Mouse (Mus musculus) common myeloid progenitor, adult 5-6 weeks (primary cell): Measurements from ENCODE around the gene Aadacl3. TPM values are rescaled to one million over a fixed set of nuclear protein-coding genes. Genes with fewer than 3 reads are reported as not detected.
A peak's percentile ranks its signal among the peaks of the same experiment; 100 is the strongest.

Experiments used
- ATAC-seq: replicated peaks from 2 replicates; pipeline ENCODE4 v1.8.0; 2016; ENCODE audit warnings: low read depth, mild to moderate bottlenecking, moderate TSS enrichment, inconsistent platforms; ENCODE audit not compliant: poor library complexity, severe bottlenecking
- total RNA-seq: library from RNA; stranded (forward); fragments of 200-1000, 187-1606 nt; gene quantifications from 2 replicates; pipeline ENCODE4 v1.2.3, GENCODE M21; 2017

The Aadacl3 gene
- total RNA-seq = not detected in 2 replicates

GRCm38 (mm10) chr4:144463656-144464055 lies at the start of gene Aadacl3:
Gene Aadacl3, minus strand, starts transcription at chr4:144463756.
- no peak for ATAC-seq

DNA sequence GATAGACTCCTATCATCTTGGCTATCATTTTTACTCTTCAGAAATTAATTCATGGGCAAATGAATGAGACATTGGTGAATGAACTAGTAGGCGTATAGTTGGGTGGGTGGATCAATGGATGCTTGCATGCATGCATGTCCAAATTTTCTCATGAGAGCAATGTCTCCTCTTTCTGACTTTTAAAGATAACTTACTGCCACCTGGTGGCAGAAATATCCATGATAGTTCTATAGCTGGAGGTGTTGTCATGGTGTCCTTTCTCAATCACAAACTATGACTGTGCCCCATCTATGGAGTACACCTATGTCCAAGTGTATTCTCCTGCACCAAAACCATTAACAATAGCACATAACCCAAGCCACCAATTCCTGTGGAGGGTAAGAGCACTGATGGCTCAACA lies 43.0 kb upstream of the Aadacl3 start:
- ATAC-seq = 0 out of 2 replicates have a peak, but pooled peaks have one; percentile 42

- no peak for ATAC-seq
Measured at GRCm38 (mm10) chr4:144493331-144493730, 29.8 kb upstream of the Aadacl3 start.

GRCm38 (mm10) chr4:144468091-144468490 lies 4.5 kb upstream of the Aadacl3 start:
- no peak for ATAC-seq

DNA sequence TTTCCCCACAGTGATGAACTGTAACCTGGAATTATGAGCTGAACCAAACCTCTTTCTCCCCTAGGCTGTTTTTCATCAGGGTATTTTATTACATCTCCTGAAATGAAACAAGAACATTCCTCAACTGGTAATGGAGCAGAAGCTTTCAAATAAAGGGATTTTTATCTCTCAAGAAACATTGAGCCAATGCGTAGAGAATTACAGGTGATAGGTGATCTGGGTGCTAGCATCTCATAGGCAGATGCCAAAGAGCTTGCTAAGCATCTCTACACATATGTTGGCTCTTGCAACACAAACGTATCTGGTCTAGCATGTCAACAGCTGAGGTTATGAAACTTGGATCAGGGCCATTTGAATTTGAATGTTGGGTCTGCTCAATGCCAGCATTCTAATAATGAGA lies 1.6 kb upstream of the Aadacl3 start:
- no peak for ATAC-seq

DNA sequence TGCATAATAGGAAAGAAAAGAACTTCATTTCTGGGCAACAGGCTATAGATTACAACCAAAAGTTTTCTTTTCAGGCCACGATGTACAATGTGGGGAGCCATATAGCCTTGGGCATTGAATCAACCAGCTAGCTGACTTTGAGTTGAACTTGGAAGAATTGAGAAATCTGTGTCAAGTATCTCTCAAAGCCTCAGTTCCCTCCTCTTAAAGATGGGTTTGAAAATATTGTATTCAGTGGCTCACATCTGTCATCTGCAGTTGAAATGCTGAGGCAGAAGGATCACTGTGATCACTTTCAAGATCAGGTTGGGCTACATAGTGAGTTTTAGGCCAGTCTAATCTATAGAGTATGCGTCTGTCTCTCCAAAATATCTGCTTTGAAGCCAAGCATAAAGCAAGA lies 10.3 kb downstream of the Aadacl3 start, which contains the start of gene Gm9944:
Gene Gm9944 (minus strand): TSS at position 101 of the 400 bp plus-strand sequence.
- no peak for ATAC-seq

DNA sequence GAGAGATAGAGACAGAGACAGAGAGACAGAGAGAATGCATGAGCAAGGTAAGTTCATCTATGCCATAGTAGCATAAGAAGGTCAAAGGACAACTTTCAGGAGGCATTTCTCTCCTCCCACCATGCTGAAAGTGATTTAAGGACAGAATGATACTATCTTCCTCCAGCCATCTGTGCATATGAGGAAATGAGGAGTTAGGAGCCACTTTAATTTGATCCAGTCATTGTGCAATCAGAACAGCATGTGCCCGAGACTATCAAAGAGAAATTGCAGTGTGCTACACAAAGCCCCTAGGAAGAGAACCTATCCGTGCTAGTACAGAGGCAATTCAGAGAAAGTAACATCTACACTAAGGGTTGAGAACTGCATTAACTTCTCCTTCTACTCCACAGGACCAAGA lies 15.0 kb downstream of the Aadacl3 start:
- peak; percentile 71 for ATAC-seq

GRCm38 (mm10) chr4:144441582-144441981 lies 22.0 kb downstream of the Aadacl3 start:
- ATAC-seq = no peak

- ATAC-seq = no peak
Measured at GRCm38 (mm10) chr4:144441095-144441494, 22.5 kb downstream of the Aadacl3 start.

DNA sequence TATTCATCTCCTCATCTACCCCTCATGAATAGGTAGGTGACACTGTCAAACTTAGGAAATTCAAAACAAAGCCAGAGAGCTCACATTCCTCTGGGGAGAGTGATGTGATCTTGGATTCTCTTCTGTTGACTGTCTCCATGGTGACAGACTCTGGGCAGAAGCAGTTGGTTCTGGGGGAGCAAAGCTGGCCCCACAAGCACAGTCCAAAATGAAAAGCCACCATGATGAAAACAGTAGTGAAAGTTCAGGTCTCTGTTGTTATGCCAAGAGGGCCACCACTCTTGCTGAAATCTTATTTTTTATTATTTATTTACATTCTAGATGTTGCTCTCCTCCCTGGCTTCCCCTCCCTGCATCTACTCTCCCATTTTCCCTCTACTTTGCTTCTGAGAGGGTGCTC lies 24.9 kb downstream of the Aadacl3 start, which contains the start of gene 1700012P22Rik:
Gene 1700012P22Rik (minus strand): TSS at position 101 of the 400 bp plus-strand sequence.
- no peak for ATAC-seq

DNA sequence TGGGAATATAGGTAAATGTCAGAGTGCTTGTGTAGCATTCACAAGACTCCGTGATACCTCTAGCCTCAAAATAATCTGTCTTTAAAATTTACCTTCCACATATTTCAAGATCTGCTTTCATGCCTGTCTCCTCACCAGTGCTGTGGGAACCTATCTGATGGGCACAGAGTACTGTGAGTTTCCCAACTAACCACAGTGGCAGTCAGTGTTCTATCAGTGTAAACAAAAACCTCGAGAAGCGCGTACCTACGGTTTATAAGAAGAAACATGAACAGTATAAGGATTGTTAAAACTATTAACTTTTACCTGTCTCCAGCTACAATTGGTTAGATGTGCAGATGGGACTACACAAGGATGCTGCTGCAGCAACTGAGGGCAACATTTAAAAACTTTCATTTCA lies 30.3 kb downstream of the Aadacl3 start:
- no peak for ATAC-seq

DNA sequence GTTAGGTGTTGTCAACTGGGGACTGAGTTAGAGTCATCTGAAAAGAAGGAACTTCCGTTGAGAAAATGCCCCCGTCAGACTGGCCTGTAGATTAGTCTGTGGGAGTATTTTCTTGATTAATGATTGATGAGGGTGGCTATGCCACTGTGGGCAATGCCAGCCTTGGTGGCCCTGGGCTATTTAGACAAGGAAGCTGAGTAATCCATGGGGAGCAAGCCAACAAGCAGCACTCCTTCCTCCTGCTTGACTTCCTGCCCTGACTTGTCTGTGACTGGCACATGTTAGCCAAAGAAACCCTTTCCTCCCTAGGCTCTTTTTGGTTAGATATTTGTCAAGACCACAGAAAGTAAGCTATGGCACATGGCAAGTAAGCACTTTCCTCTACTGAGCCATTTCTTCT lies 32.8 kb downstream of the Aadacl3 start:
- ATAC-seq = no peak

GRCm38 (mm10) chr4:144428868-144429267 lies 34.7 kb downstream of the Aadacl3 start:
- 0 out of 2 replicates have a peak, but pooled peaks have one; percentile 60 for ATAC-seq

- peak; percentile 52 for ATAC-seq
Measured at GRCm38 (mm10) chr4:144424590-144424989, 39.0 kb downstream of the Aadacl3 start.

GRCm38 (mm10) chr4:144420644-144421043 lies 42.9 kb downstream of the Aadacl3 start:
- ATAC-seq = peak; percentile 90

- no peak for ATAC-seq
Measured at GRCm38 (mm10) chr4:144408290-144408689, 55.3 kb downstream of the Aadacl3 start, which contains the start of gene Pramef12. Gene Pramef12, minus strand, starts transcription at chr4:144408464.

DNA sequence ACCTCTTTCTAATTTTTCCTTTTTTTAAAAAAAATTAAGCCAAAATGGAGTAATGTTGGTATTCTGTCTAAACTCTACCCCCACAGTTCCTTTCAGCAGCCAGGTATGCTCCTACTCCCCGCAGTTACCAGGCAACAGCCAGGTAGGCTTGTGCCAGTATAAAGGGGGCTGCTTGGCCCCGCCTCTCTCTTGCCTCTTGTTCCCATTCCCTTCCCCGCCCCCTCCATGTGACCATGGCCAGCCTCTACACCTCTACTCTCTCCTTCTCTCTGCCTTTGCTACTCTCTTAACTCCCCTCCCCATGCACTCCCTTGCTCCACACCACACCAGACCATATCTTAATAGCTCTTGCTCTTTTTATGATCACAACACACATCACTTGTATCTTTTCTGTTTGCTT lies 57.3 kb downstream of the Aadacl3 start:
- no peak for ATAC-seq

DNA sequence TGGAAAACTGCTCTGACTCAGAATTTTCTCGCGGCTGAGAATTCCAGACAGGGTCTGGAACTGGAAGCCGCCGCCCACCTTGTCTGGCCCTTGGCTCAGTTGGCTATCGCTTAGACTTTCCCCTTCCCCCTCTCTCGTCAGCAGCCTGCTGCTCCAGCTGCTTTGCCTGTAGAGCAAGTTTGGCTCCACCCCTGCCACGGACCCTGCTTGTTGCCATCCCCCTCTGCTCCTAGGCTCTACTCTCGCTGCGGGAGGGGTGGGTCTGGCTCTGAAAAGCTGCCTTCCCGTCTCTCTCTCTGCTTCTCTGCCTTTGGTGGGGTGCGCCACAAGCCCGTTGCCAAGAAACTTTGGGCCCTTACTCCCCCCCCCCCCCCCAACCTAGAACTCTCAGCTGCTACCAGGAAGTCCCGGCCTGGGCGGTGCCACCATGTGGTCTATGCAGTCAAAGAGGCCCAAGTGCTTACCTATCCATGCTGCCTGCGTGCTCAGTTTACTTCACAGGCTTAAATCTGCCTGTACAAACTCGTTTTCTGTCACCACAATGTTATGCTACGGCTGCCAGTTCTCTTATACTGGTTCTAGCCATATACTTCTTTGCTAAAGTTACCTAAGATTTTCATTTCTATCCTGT lies 59.0 kb downstream of the Aadacl3 start:
- ATAC-seq = peak; percentile 76
